Comparison of ENCODE assay signal across 8 mouse cellular contexts in genomic region chr4:32656146-32656904, GRCm38 (mm10). TPM values are rescaled to one million over a fixed set of nuclear protein-coding genes. Genes with fewer than 3 reads are reported as not detected.
DNase-seq lines count a peak whose midpoint lies in the region.

No protein-coding gene starts in this region.

- peak overlapping the region; percentile 82 for H3K4me3 ChIP-seq in brown adipose tissue, adult 24 weeks (ENCODE audit: insufficient read depth, low read depth, low read length)
- peak overlapping the region; percentile 96 for H3K4me3 ChIP-seq in hindbrain, embryonic 10.5 days
- peak overlapping the region; percentile 93 for H3K4me3 ChIP-seq in midbrain, embryonic 10.5 days

- H3K36me3 ChIP-seq in hindbrain, embryonic 10.5 days = peaks cover 40% of the 10 kb centered on the region
- peaks cover 48% of the 10 kb centered on the region for H3K36me3 ChIP-seq in midbrain, embryonic 10.5 days

- no peaks in the 10 kb centered on the region for H3K9me3 ChIP-seq in hindbrain, embryonic 10.5 days
- H3K9me3 ChIP-seq in midbrain, embryonic 10.5 days (replicated peaks) = no peaks in the 10 kb centered on the region

- H3K4me1 ChIP-seq in brown adipose tissue, adult 24 weeks (ENCODE audit: control insufficient read depth, insufficient read depth, insufficient read length, low read length) = no peaks in the 10 kb centered on the region
- H3K4me1 ChIP-seq in hindbrain, embryonic 10.5 days (replicated peaks) = peaks cover 11% of the 10 kb centered on the region
- peaks cover 9% of the 10 kb centered on the region for H3K4me1 ChIP-seq in midbrain, embryonic 10.5 days

- WGBS in hindbrain, embryonic 10.5 days = 55% methylated on average over 11 of the region's 11 CpGs
- WGBS in midbrain, embryonic 10.5 days = 55% methylated on average over 11 of the region's 11 CpGs

- H3K27ac ChIP-seq in brown adipose tissue, adult 24 weeks (replicated peaks; ENCODE audit: low read depth, low read length) = peak overlapping the region; percentile 96
- peak overlapping the region; percentile 84 for H3K27ac ChIP-seq in hindbrain, embryonic 10.5 days
- H3K27ac ChIP-seq in midbrain, embryonic 10.5 days (replicated peaks) = peak overlapping the region; percentile 83

- peak; percentile 79 for DNase-seq in heart, adult 11 months
- DNase-seq in heart, postnatal 4 days = no peak
- peak; percentile 56 for DNase-seq in 416B (ENCODE audit: low read depth)
- no peak for DNase-seq in hindbrain, embryonic 10.5 days (ENCODE audit: low spot score)
- no peak for DNase-seq in midbrain, embryonic 10.5 days (ENCODE audit: low spot score)
- DNase-seq in urinary bladder, postnatal 4 days (ENCODE audit: low spot score in 2 of 2) = no peak
- no peak for DNase-seq in layer of hippocampus, postnatal 10 days (ENCODE audit: low spot score in 2 of 2)

- no peaks in the 10 kb centered on the region for H3K27me3 ChIP-seq in hindbrain, embryonic 10.5 days (ENCODE audit: insufficient read depth, poor library complexity, severe bottlenecking)
- H3K27me3 ChIP-seq in midbrain, embryonic 10.5 days (ENCODE audit: low read depth, poor library complexity, severe bottlenecking) = no peaks in the 10 kb centered on the region

RNA-seq across cellular contexts. Expression of gene Mdn1, which starts 0.6 kb away (rescaled TPM):
- total RNA-seq in heart, postnatal 4 days (2021) = 10 to 100 TPM; 20.4 to 20.6 TPM
- 8.7 and 9.1 TPM in 2 replicates for polyA plus RNA-seq in brown adipose tissue, adult 24 weeks (2012; ENCODE audit: insufficient read depth, insufficient read length, missing spikeins)
- polyA plus RNA-seq in hindbrain, embryonic 10.5 days (2016; fragmentation: Nextera tagmentation; extraction: Ambion mirVana) = 15.0 and 16.9 TPM in 2 replicates
- 16.5 and 16.7 TPM in 2 replicates for polyA plus RNA-seq in midbrain, embryonic 10.5 days (2016; fragmentation: Nextera tagmentation; extraction: Ambion mirVana)
- total RNA-seq in layer of hippocampus, postnatal 10 days (2021) = 10 to 100 TPM; 28.5 to 36.7 TPM

RNA-seq across cellular contexts. Expression of gene Casp8ap2, which starts 41.1 kb away (rescaled TPM):
- 10 to 100 TPM; 10.5 to 11.9 TPM for total RNA-seq in heart, postnatal 4 days (2021)
- polyA plus RNA-seq in brown adipose tissue, adult 24 weeks (2012; ENCODE audit: insufficient read depth, insufficient read length, missing spikeins) = 5.1 and 7.9 TPM in 2 replicates
- 43.2 and 77.1 TPM in 2 replicates for polyA plus RNA-seq in hindbrain, embryonic 10.5 days (2016; fragmentation: Nextera tagmentation; extraction: Ambion mirVana)
- polyA plus RNA-seq in midbrain, embryonic 10.5 days (2016; fragmentation: Nextera tagmentation; extraction: Ambion mirVana) = 74.5 and 77.4 TPM in 2 replicates
- total RNA-seq in layer of hippocampus, postnatal 10 days (2021) = 10 to 100 TPM; 11.3 to 12.1 TPM

RNA-seq across cellular contexts. Expression of gene Gja10, which starts 53.8 kb away (rescaled TPM):
- total RNA-seq in heart, postnatal 4 days (2021) = not detected
- not detected in 2 replicates for polyA plus RNA-seq in brown adipose tissue, adult 24 weeks (2012; ENCODE audit: insufficient read depth, insufficient read length, missing spikeins)
- polyA plus RNA-seq in hindbrain, embryonic 10.5 days (2016; fragmentation: Nextera tagmentation; extraction: Ambion mirVana) = 0.14 TPM in 1 of 2 replicates, not detected in the other
- polyA plus RNA-seq in midbrain, embryonic 10.5 days (2016; fragmentation: Nextera tagmentation; extraction: Ambion mirVana) = 0.07 TPM in 2 replicates
- not detected for total RNA-seq in layer of hippocampus, postnatal 10 days (2021)

Comparison
In these comparisons a context has a peak if more than half of its experiments do, and no peak if none do; other contexts are left out.
1. DNase-seq: peak in heart, adult 11 months (single experiment) and 416B (single experiment); none in heart, postnatal 4 days (single experiment), hindbrain, embryonic 10.5 days (single experiment), midbrain, embryonic 10.5 days (single experiment), urinary bladder, postnatal 4 days (0 of 2) and layer of hippocampus, postnatal 10 days (0 of 2).
2. Peak in every context shown above with its lines, with median percentiles within 50 percentile points of each other: H3K27ac ChIP-seq and H3K4me3 ChIP-seq.